Mouse (Mus musculus): ENCODE results near the gene Rasgrf2. TPM values are rescaled to one million over a fixed set of nuclear protein-coding genes. Genes with fewer than 3 reads are reported as not detected.

Rasgrf2 gene
- total and polyA plus RNA-seq, 3 experiments, result not detected

DNA sequence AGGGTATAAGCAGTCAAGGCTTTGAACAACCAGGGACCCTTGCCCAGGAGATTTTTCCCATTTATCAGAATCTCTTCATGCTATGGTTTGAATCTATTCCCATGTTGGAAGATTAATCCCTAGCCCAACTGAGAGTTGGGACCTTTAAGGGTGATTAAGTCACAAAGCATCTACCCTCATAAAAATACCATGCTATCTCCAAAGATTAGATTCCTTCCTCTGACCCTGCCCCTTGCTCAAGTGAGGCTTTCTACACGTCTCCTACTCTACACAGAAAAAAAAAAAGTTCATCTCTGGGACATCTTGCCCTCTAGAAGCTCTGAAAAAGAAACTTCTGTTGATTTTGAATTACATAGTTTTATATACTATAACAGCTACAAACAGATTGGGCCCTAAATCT, 154.5 kb downstream of the Rasgrf2 start:
- H3K79me2 ChIP-seq (ENCODE audit: control insufficient read depth, insufficient read depth, low read length, poor library complexity), result no peaks in the 10 kb centered on the region
- no peak overlapping the region for H3K27ac ChIP-seq (ENCODE audit: control insufficient read depth, low read depth, low read length)
- H3K27me3 ChIP-seq (ENCODE audit: control insufficient read depth in 1 of 2, insufficient read depth in 2 of 2, low read length in 2 of 2), result no peaks in the 10 kb centered on the region
- DNase-seq (ENCODE audit: low read depth, low spot score), result no peak
- H3K4me1 ChIP-seq (ENCODE audit: control insufficient read depth in 1 of 2, insufficient read depth in 2 of 2, low read length in 2 of 2), result no peaks in the 10 kb centered on the region
- no peaks in the 10 kb centered on the region for H3K9me3 ChIP-seq (replicated peaks; ENCODE audit: insufficient read depth, low read length)
- H3K36me3 ChIP-seq (ENCODE audit: control insufficient read depth in 1 of 2, insufficient read depth in 2 of 2, low read length in 2 of 2), result no peaks in the 10 kb centered on the region
- TF ChIP-seq GABPA (IDR thresholded peaks at IDR 0.05; ENCODE audit: low read depth, low read length) (no peak), MEF2A (IDR thresholded peaks at IDR 0.05; ENCODE audit: extremely low read depth, insufficient replicate concordance, low read depth, low read length, poor library complexity, severe bottlenecking) (no peak), RAD21 (IDR thresholded peaks at IDR 0.05; ENCODE audit: low read depth, low read length) (no peak), ZC3H11A (IDR thresholded peaks at IDR 0.05; ENCODE audit: low read depth, low read length) (no peak), BHLHE40 (IDR thresholded peaks at IDR 0.05; ENCODE audit: borderline replicate concordance, low read depth, low read length) (no peak), ELF1 (IDR thresholded peaks at IDR 0.05; ENCODE audit: low read depth, low read length) (no peak), CHD2 (IDR thresholded peaks at IDR 0.05; ENCODE audit: low read length) (no peak), MAFK (IDR thresholded peaks at IDR 0.05; ENCODE audit: borderline replicate concordance, low read depth, low read length) (no peak), CHD1 (IDR thresholded peaks at IDR 0.05; ENCODE audit: low read depth, low read length) (no peak), TBP (IDR thresholded peaks at IDR 0.05; ENCODE audit: low read depth, low read length) (no peak), POLR2AphosphoS2 (IDR thresholded peaks at IDR 0.05; ENCODE audit: low read length) (no peak)
- H3K9ac ChIP-seq (ENCODE audit: control insufficient read depth, low read depth, low read length, poor library complexity, severe bottlenecking), result no peak overlapping the region
- no peak overlapping the region for H3K4me3 ChIP-seq (ENCODE audit: control insufficient read depth in 1 of 2, insufficient read depth in 1 of 2, low read depth in 2 of 2, low read length in 2 of 2)

- Histone ChIP-seq H3K4me3 (ENCODE audit: control insufficient read depth in 1 of 2, insufficient read depth in 1 of 2, low read depth in 2 of 2, low read length in 2 of 2) (no peak overlapping the region), H3K9ac (ENCODE audit: control insufficient read depth, low read depth, low read length, poor library complexity, severe bottlenecking) (no peak overlapping the region), H3K79me2 (ENCODE audit: control insufficient read depth, insufficient read depth, low read length, poor library complexity) (no peaks in the 10 kb centered on the region), H3K36me3 (ENCODE audit: control insufficient read depth in 1 of 2, insufficient read depth in 2 of 2, low read length in 2 of 2) (no peaks in the 10 kb centered on the region), H3K4me1 (ENCODE audit: control insufficient read depth in 1 of 2, insufficient read depth in 2 of 2, low read length in 2 of 2) (no peaks in the 10 kb centered on the region), H3K27ac (ENCODE audit: control insufficient read depth, low read depth, low read length) (no peak overlapping the region), H3K9me3 (replicated peaks; ENCODE audit: insufficient read depth, low read length) (no peaks in the 10 kb centered on the region), H3K27me3 (ENCODE audit: control insufficient read depth in 1 of 2, insufficient read depth in 2 of 2, low read length in 2 of 2) (no peaks in the 10 kb centered on the region)
- TF ChIP-seq MEF2A (IDR thresholded peaks at IDR 0.05; ENCODE audit: extremely low read depth, insufficient replicate concordance, low read depth, low read length, poor library complexity, severe bottlenecking) (no peak), POLR2AphosphoS2 (IDR thresholded peaks at IDR 0.05; ENCODE audit: low read length) (no peak), USF1 (IDR thresholded peaks at IDR 0.05; ENCODE audit: low read depth, low read length) (no peak)
- DNase-seq (ENCODE audit: low read depth, low spot score), result no peak
Observed at GRCm38 (mm10) chr13:91976541-91976940, 154.9 kb downstream of the Rasgrf2 start.

DNA sequence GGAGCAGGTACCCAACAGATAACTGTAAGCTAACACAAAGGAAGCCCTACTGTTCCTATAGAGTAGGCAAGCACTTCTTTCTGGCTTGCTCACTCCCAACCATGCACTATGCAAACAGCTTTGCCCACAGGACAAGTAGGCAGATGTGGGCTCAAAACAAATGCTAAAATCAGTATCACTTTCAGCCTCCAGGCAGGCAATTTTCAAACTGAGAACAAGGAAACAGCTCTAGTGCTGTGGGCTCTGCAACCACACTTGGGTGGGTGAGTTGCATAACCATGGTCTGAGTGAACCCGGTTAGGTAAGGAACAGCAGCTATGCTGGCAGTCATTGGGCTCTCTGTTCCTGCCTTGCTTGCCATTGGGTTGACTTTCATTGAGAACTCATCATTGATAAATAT, 157.3 kb downstream of the Rasgrf2 start:
- H3K4me1 ChIP-seq (ENCODE audit: control insufficient read depth in 1 of 2, insufficient read depth in 2 of 2, low read length in 2 of 2), result no peaks in the 10 kb centered on the region
- peaks cover 0 to 2% of the 10 kb centered on the region in 2 experiments; a peak in 1 of 4 replicates for H3K27me3 ChIP-seq (ENCODE audit: control insufficient read depth in 1 of 2, insufficient read depth in 2 of 2, low read length in 2 of 2)
- H3K9me3 ChIP-seq (replicated peaks; ENCODE audit: insufficient read depth, low read length), result no peaks in the 10 kb centered on the region
- no peaks in the 10 kb centered on the region for H3K36me3 ChIP-seq (ENCODE audit: control insufficient read depth in 1 of 2, insufficient read depth in 2 of 2, low read length in 2 of 2)
- no peak for TF ChIP-seq UBTF (IDR thresholded peaks at IDR 0.05; ENCODE audit: borderline replicate concordance, insufficient read depth, low read depth, low read length)
- no peak for DNase-seq (ENCODE audit: low read depth, low spot score)
- no peak overlapping the region for H3K27ac ChIP-seq (ENCODE audit: control insufficient read depth, low read depth, low read length)
- H3K4me3 ChIP-seq (ENCODE audit: control insufficient read depth in 1 of 2, insufficient read depth in 1 of 2, low read depth in 2 of 2, low read length in 2 of 2), result no peak overlapping the region
- no peaks in the 10 kb centered on the region for H3K79me2 ChIP-seq (ENCODE audit: control insufficient read depth, insufficient read depth, low read length, poor library complexity)
- no peak overlapping the region for H3K9ac ChIP-seq (ENCODE audit: control insufficient read depth, low read depth, low read length, poor library complexity, severe bottlenecking)
